Mouse (Mus musculus): ENCODE data around the gene Fbxl8. TPM values are rescaled to one million over a fixed set of nuclear protein-coding genes. Genes with fewer than 3 reads are reported as not detected.

Fbxl8 gene
- polyA plus RNA-seq, 1 experiment from 2014 or later: 0.90 TPM

DNA sequence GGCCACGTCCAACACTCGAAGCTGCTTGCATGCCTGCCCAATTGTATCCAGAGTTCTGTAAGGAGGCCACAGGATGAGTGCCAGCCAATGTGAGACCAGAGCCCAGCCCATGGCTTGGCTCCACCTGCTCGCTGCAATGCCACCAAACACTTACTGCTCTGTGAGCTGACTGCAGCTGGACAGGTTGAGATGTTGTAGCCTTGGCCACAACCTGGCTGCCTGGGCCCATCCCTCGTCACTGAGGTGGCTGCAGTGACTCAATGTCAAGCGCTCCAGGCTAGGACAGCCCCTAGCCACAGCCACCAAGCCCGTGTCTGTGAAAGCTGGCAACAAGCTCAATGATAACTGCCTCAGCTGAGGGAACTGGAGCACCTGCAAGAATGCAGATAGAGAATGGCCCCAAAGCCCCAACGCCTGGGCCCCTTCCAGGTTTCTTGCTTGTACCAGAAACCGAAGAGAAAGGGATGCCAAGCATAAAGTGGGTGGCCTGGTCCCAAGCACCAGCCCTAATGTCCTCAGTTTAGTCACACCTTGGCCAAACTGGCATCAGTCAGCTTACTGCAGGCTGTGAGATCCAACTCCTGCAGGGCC, 48.5 kb downstream of the Fbxl8 start:
- H3K9me3 ChIP-seq: no peaks in the 10 kb centered on the region
- H3K9ac ChIP-seq: no peak overlapping the region
- H3K27ac ChIP-seq: no peak overlapping the region
- H3K4me3 ChIP-seq: no peak overlapping the region
- peaks cover 79% of the 10 kb centered on the region for H3K36me3 ChIP-seq
- no peaks in the 10 kb centered on the region for H3K27me3 ChIP-seq (replicated peaks)
- ATAC-seq (ENCODE audit: low FRiP score, low read depth): no peak
- no peaks in the 10 kb centered on the region for H3K4me1 ChIP-seq
- H3K4me2 ChIP-seq (replicated peaks): no peak overlapping the region
- WGBS: 93% methylated on average over 8 of the region's 8 CpGs

- 86% methylated on average over 9 of the region's 9 CpGs for WGBS
- Histone ChIP-seq H3K27me3 (replicated peaks) (no peaks in the 10 kb centered on the region), H3K36me3 (peaks cover 77% of the 10 kb centered on the region), H3K4me3 (no peak overlapping the region), H3K4me1 (no peaks in the 10 kb centered on the region), H3K9ac (no peak overlapping the region), H3K4me2 (replicated peaks) (no peak overlapping the region), H3K9me3 (no peaks in the 10 kb centered on the region), H3K27ac (no peak overlapping the region)
- ATAC-seq (ENCODE audit: low FRiP score, low read depth): no peak
These were observed 49.4 kb downstream of the Fbxl8 start for GRCm38 (mm10) chr8:105313622-105314402.

- WGBS: 91% methylated on average over 18 of the region's 18 CpGs
- no peaks in the 10 kb centered on the region for H3K9me3 ChIP-seq
- H3K4me1 ChIP-seq: no peaks in the 10 kb centered on the region
- no peak overlapping the region for H3K9ac ChIP-seq
- ATAC-seq (ENCODE audit: low FRiP score, low read depth): no peak
- peaks cover 65% of the 10 kb centered on the region for H3K36me3 ChIP-seq
- no peak overlapping the region for H3K4me2 ChIP-seq (replicated peaks)
- no peak overlapping the region for H3K27ac ChIP-seq
- H3K4me3 ChIP-seq: no peak overlapping the region
- H3K27me3 ChIP-seq (replicated peaks): no peaks in the 10 kb centered on the region
These were observed 50.8 kb downstream of the Fbxl8 start for GRCm38 (mm10) chr8:105315073-105315769.

DNA sequence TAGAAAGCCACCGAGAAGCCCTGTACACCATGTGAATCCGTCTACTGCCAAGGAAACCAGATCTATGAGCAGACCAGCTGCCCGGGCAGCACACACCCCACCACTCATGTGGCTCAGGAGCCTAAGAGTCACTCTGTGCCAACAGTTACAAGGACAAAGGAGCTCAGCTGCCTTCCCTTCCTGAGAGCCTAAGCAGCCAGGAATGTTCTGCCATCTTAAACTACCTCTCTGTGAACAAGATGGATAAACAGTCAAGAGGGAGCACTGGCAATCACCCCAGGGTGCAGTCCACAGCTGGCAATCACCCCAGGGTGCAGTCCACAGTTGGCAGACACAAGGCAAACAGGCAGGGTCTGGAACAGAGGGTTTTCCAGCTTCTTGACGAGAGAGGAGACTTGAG, 53.5 kb downstream of the Fbxl8 start:
- Histone ChIP-seq H3K27ac (no peak overlapping the region), H3K27me3 (replicated peaks) (no peaks in the 10 kb centered on the region), H3K4me1 (no peaks in the 10 kb centered on the region), H3K9me3 (no peaks in the 10 kb centered on the region), H3K9ac (no peak overlapping the region), H3K4me2 (replicated peaks) (no peak overlapping the region), H3K4me3 (no peak overlapping the region), H3K36me3 (peaks cover 56% of the 10 kb centered on the region)
- 87% methylated on average over 4 of the region's 4 CpGs for WGBS
- no peak for ATAC-seq (ENCODE audit: low FRiP score, low read depth)

DNA sequence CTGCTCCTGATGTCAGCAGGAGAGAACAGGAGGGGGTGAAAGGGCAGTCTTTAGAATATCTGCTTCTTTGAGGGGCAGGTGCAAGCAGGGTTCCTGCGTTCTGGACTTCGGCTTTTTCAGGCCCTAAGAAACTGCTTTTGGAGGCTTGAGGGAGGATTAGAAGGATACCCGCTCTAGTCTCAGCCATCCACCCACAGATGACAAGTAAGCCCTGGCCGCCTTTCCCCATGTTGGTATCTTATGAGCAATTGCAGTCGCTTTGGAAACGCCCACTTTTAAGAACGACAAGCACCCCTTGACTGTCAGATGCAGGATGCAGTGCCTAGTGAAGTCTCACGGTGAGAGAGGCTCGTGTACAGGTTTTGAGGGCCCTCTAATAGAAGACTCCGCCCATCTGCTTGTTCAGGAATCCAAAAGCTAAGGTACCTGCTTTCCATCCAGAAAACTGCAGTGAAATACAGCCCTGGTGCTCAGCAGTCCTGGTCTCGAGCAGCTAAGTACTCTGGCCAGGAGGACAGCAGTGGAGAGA, 54.3 kb downstream of the Fbxl8 start:
- Histone ChIP-seq H3K9me3 (no peaks in the 10 kb centered on the region), H3K4me2 (replicated peaks) (no peak overlapping the region), H3K4me1 (no peaks in the 10 kb centered on the region), H3K4me3 (no peak overlapping the region), H3K27me3 (replicated peaks) (no peaks in the 10 kb centered on the region), H3K36me3 (peaks cover 53% of the 10 kb centered on the region), H3K27ac (no peak overlapping the region), H3K9ac (no peak overlapping the region)
- WGBS: 84% methylated on average over 11 of the region's 11 CpGs
- ATAC-seq (ENCODE audit: low FRiP score, low read depth): no peak

MicroRNA genes within 50 kb of the gene (microRNA counts, 519-probe panel; counts per million panel counts)
- 3,538 counts per million, percentile 73 among the panel's probes with 10 or more counts for microRNA mmu-miR-328

Small RNA genes lying within 50 kb of the gene (microRNA-seq; reads per million reads assigned to microRNA genes)
- not detected for gene Gm27320
- 150 reads per million, percentile 57 among the genes with 10 or more reads in this experiment for gene Mir328

Other genes starting within 250 kb of the Fbxl8 start
- not detected in 2 replicates for gene Ces3a, start 216.0 kb upstream of the Fbxl8 start, polyA plus RNA-seq (2016; fragmentation: Nextera tagmentation; extraction: Ambion mirVana)
- not detected in 2 replicates for gene Ces3b, start 180.9 kb upstream of the Fbxl8 start, polyA plus RNA-seq (2016; fragmentation: Nextera tagmentation; extraction: Ambion mirVana)
- not detected in 2 replicates for gene Ces4a, start 132.8 kb upstream of the Fbxl8 start, polyA plus RNA-seq (2016; fragmentation: Nextera tagmentation; extraction: Ambion mirVana)
- 65.8 and 73.1 TPM in 2 replicates for gene Cbfb, start 94.0 kb upstream of the Fbxl8 start, polyA plus RNA-seq (2016; fragmentation: Nextera tagmentation; extraction: Ambion mirVana)
- 26.4 and 27.1 TPM in 2 replicates for gene D230025D16Rik, start 39.5 kb upstream of the Fbxl8 start, polyA plus RNA-seq (2016; fragmentation: Nextera tagmentation; extraction: Ambion mirVana)
- 6.5 TPM in 2 replicates for gene B3gnt9, start 9.5 kb upstream of the Fbxl8 start, polyA plus RNA-seq (2016; fragmentation: Nextera tagmentation; extraction: Ambion mirVana)
- 18.7 and 21.2 TPM in 2 replicates for gene Tradd, start within 50 bp of the Fbxl8 start, polyA plus RNA-seq (2016; fragmentation: Nextera tagmentation; extraction: Ambion mirVana)
- gene Hsf4, start 5.2 kb downstream of the Fbxl8 start, polyA plus RNA-seq (2016; fragmentation: Nextera tagmentation; extraction: Ambion mirVana): 0.19 and 0.20 TPM in 2 replicates
- gene Nol3, start 11.5 kb downstream of the Fbxl8 start, polyA plus RNA-seq (2016; fragmentation: Nextera tagmentation; extraction: Ambion mirVana): 3.5 and 4.3 TPM in 2 replicates
- 70.6 and 78.4 TPM in 2 replicates for gene 4931428F04Rik, start 25.2 kb downstream of the Fbxl8 start, polyA plus RNA-seq (2016; fragmentation: Nextera tagmentation; extraction: Ambion mirVana)
- gene Exoc3l, start 31.5 kb downstream of the Fbxl8 start, polyA plus RNA-seq (2016; fragmentation: Nextera tagmentation; extraction: Ambion mirVana): 15.9 and 16.3 TPM in 2 replicates
- 66.0 and 75.6 TPM in 2 replicates for gene E2f4, start 33.0 kb downstream of the Fbxl8 start, polyA plus RNA-seq (2016; fragmentation: Nextera tagmentation; extraction: Ambion mirVana)
- 1.5 and 2.2 TPM in 2 replicates for gene Elmo3, start 41.0 kb downstream of the Fbxl8 start, polyA plus RNA-seq (2016; fragmentation: Nextera tagmentation; extraction: Ambion mirVana)
- gene Lrrc29, start 61.6 kb downstream of the Fbxl8 start, polyA plus RNA-seq (2016; fragmentation: Nextera tagmentation; extraction: Ambion mirVana): 1.2 and 1.3 TPM in 2 replicates
- gene Tmem208, start 61.7 kb downstream of the Fbxl8 start, polyA plus RNA-seq (2016; fragmentation: Nextera tagmentation; extraction: Ambion mirVana): 112 and 113 TPM in 2 replicates
- gene Fhod1, start 83.3 kb downstream of the Fbxl8 start, polyA plus RNA-seq (2016; fragmentation: Nextera tagmentation; extraction: Ambion mirVana): 0.92 and 0.98 TPM in 2 replicates
- 4.4 and 4.5 TPM in 2 replicates for gene Slc9a5, start 84.2 kb downstream of the Fbxl8 start, polyA plus RNA-seq (2016; fragmentation: Nextera tagmentation; extraction: Ambion mirVana)
- gene Plekhg4, start 108.6 kb downstream of the Fbxl8 start, polyA plus RNA-seq (2016; fragmentation: Nextera tagmentation; extraction: Ambion mirVana): 0.35 and 0.75 TPM in 2 replicates
- not detected in 2 replicates for gene Kctd19, start 148.9 kb downstream of the Fbxl8 start, polyA plus RNA-seq (2016; fragmentation: Nextera tagmentation; extraction: Ambion mirVana)
- gene Lrrc36, start 148.9 kb downstream of the Fbxl8 start, polyA plus RNA-seq (2016; fragmentation: Nextera tagmentation; extraction: Ambion mirVana): 1.6 and 1.8 TPM in 2 replicates
- 242 and 246 TPM in 2 replicates for gene Tppp3, start 206.9 kb downstream of the Fbxl8 start, polyA plus RNA-seq (2016; fragmentation: Nextera tagmentation; extraction: Ambion mirVana)
- gene Zdhhc1, start 232.3 kb downstream of the Fbxl8 start, polyA plus RNA-seq (2016; fragmentation: Nextera tagmentation; extraction: Ambion mirVana): 29.0 and 30.7 TPM in 2 replicates